Comparison of ENCODE assay signal across 8 mouse cellular contexts in the genomic region with DNA sequence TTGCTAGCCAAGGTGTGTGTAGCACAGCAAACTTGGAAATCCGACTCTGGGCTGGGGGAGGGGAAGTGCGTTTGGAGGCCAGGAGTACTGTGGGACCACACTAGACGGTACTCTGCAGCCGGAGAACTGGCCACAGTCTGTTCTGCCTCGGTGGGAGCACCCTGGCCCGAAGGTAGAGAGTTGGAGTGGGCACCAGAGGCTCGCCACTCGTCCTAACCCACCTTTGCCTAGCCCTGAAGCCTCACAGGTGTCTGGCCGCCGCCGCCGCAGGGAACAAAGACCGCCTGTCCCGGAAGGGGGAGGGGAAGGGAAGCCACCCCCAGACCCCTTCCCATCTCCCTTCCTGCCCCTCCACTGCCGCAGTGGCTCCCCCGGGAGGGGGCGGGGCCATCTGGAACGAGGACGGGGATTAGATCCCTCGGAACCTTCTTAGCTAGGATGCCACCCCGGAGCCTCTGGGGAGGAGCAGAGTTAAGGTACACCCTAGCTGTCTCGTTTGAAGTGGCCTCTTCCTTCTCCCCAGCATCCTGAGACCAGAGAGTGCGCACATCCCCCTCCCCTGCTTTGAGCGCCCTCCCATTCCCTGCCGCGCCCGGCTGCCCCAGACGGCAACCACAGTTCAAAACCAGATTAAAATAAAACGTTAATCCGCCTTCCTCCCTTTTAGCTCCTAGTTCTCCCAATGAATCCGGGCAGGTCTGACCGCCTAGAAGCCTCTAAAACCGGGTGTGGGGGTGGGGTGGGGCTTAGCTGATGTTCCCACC.
A peak's percentile ranks its signal among the peaks of the same experiment; 100 is the strongest.
DNase-seq lines count a peak whose midpoint lies in the region; ATAC-seq and TF ChIP-seq lines count a peak whose summit lies in the region.

No protein-coding gene starts in this region.

- peaks cover 99% of the 10 kb centered on the region for H3K27me3 ChIP-seq in liver, embryonic 11.5 days (replicated peaks; ENCODE audit: control insufficient read depth, insufficient read depth, low read length)
- peaks cover 58% of the 10 kb centered on the region for H3K27me3 ChIP-seq in stomach, embryonic 14.5 days (ENCODE audit: control insufficient read depth, insufficient read depth, low read length)

- no peaks in the 10 kb centered on the region for H3K4me1 ChIP-seq in embryonic fibroblast, embryonic 13.5 days (ENCODE audit: control insufficient read depth, insufficient read depth, low read length)
- peaks cover 24% of the 10 kb centered on the region for H3K4me1 ChIP-seq in liver, embryonic 11.5 days (replicated peaks; ENCODE audit: control insufficient read depth, insufficient read depth, low read length)
- peaks cover 13% of the 10 kb centered on the region for H3K4me1 ChIP-seq in stomach, embryonic 14.5 days (ENCODE audit: control insufficient read depth, insufficient read depth, low read length)

- intact Hi-C loops in gastrocnemius, adult 2 months (cut with DNase I), result no loop called here

- no peak for DNase-seq in gastrocnemius, adult 2 months
- DNase-seq in gastrocnemius, adult 18-20 months (ENCODE audit: low spot score), result no peak
- DNase-seq in CD4-positive, CD25-positive, alpha-beta regulatory T cell, adult 2 months (ENCODE audit: low read depth, low spot score), result peak; percentile 34
- DNase-seq in liver, embryonic 11.5 days (ENCODE audit: low spot score), result no peak
- no peak for DNase-seq in layer of hippocampus, adult 2 months (ENCODE audit: low spot score in 2 of 2)
- DNase-seq in right cerebral cortex, adult 2 months (ENCODE audit: low spot score in 2 of 2), result no peak

- TF ChIP-seq POLR2A in embryonic fibroblast, embryonic 13.5 days (IDR thresholded peaks at IDR 0.05; ENCODE audit: low read depth, low read length), result no peak

- peak overlapping the region; percentile 67 for H3K4me3 ChIP-seq in gastrocnemius, adult 2 months
- peak overlapping the region; percentile 34; the same call in 1 of the 2 replicates for H3K4me3 ChIP-seq in embryonic fibroblast, embryonic 13.5 days (ENCODE audit: insufficient read depth, low read length)
- peak overlapping the region; percentile 50 for H3K4me3 ChIP-seq in liver, embryonic 11.5 days (ENCODE audit: low read depth, low read length)
- peak overlapping the region; percentile 32 for H3K4me3 ChIP-seq in stomach, embryonic 14.5 days (ENCODE audit: low read depth, low read length)
- H3K4me3 ChIP-seq in layer of hippocampus, adult 2 months, result no peak overlapping the region

- WGBS in liver, embryonic 11.5 days, result 2% methylated on average over 33 of the region's 33 CpGs
- WGBS in stomach, embryonic 14.5 days, result under 1% methylated on average over 32 of the region's 33 CpGs

- no peaks in the 10 kb centered on the region for H3K36me3 ChIP-seq in liver, embryonic 11.5 days (ENCODE audit: control insufficient read depth, insufficient read depth, low read length)
- H3K36me3 ChIP-seq in stomach, embryonic 14.5 days (ENCODE audit: control insufficient read depth, insufficient read depth, low read length), result no peaks in the 10 kb centered on the region

- H3K27ac ChIP-seq in gastrocnemius, adult 2 months, result no peak overlapping the region
- no peak overlapping the region for H3K27ac ChIP-seq in embryonic fibroblast, embryonic 13.5 days (ENCODE audit: insufficient read depth, low read length)
- no peak overlapping the region for H3K27ac ChIP-seq in liver, embryonic 11.5 days (ENCODE audit: low read depth, low read length)
- 0 out of 2 replicates have a peak overlapping the region, but pooled peaks have one; percentile 27 for H3K27ac ChIP-seq in stomach, embryonic 14.5 days (ENCODE audit: low read length)
- no peak overlapping the region for H3K27ac ChIP-seq in layer of hippocampus, adult 2 months

- no peak for ATAC-seq in liver, embryonic 11.5 days (replicated peaks; ENCODE audit: low FRiP score)
- 0 out of 2 replicates have a peak, but pooled peaks have one; percentile 7 for ATAC-seq in stomach, embryonic 14.5 days (ENCODE audit: insufficient number of reproducible peaks, insufficient read depth, low FRiP score, low read depth)

- H3K9ac ChIP-seq in liver, embryonic 11.5 days (ENCODE audit: low read depth, low read length), result no peak overlapping the region
- H3K9ac ChIP-seq in stomach, embryonic 14.5 days (replicated peaks; ENCODE audit: low read depth, low read length), result peak overlapping the region; percentile 10; the same call in 1 of the 2 replicates

- no peak for TF ChIP-seq CTCF in gastrocnemius, adult 2 months (IDR thresholded peaks at IDR 0.05)
- TF ChIP-seq CTCF in embryonic fibroblast, embryonic 13.5 days (IDR thresholded peaks at IDR 0.05; ENCODE audit: borderline replicate concordance, insufficient read depth, low read length), result no peak
- TF ChIP-seq CTCF in layer of hippocampus, adult 2 months (conservative IDR thresholded peaks at IDR 0.05), result no peak

- H3K4me2 ChIP-seq in liver, embryonic 11.5 days, result peak overlapping the region; percentile 78
- H3K4me2 ChIP-seq in stomach, embryonic 14.5 days (replicated peaks; ENCODE audit: low read depth, low read length), result peak overlapping the region; percentile 44

- H3K9me3 ChIP-seq in liver, embryonic 11.5 days (ENCODE audit: control insufficient read depth, low read length), result no peaks in the 10 kb centered on the region
- no peaks in the 10 kb centered on the region for H3K9me3 ChIP-seq in stomach, embryonic 14.5 days (ENCODE audit: control insufficient read depth, low read depth, low read length)
